Mouse (Mus musculus) olfactory bulb, adult 2 months (tissue): ENCODE data around the gene Fhit.

Experiments used
- CTCF ChIP-seq: fragments of 200-500 bp; IDR thresholded peaks from 2 replicates; pipeline ENCODE4 v1.5.1; 2012; ENCODE audit warnings: low read depth, mild to moderate bottlenecking, low read length, moderate library complexity; ENCODE audit not compliant: insufficient read depth
- POLR2A ChIP-seq: fragments of 200-500 bp; IDR thresholded peaks from 2 replicates; pipeline ENCODE4 v1.6.1; 2012; ENCODE audit warnings: mild to moderate bottlenecking, low read depth, low read length, moderate library complexity; ENCODE audit not compliant: insufficient read depth

- TF ChIP-seq CTCF, result no peak
- TF ChIP-seq POLR2A, result no peak
Observed at GRCm38 (mm10) chr14:11085596-11085995, 76.2 kb downstream of the Fhit start.
